In genomic region chr4:71560656-71561055, GRCm38 (mm10) we compare ENCODE assay signal across 15 mouse cellular contexts.
"Had no signal": no experiment of that assay in that cellular context is flagged by ENCODE, and none has a peak within 500 bp of the region (broad histone marks: within the 10 kb centered on the region; RNA-seq: fewer than 3 reads in every experiment).

No protein-coding gene starts in this region.

- H3K27me3 ChIP-seq: lung, embryonic 15.5 days; megakaryocyte, embryonic 14.5 days; midbrain, embryonic 13.5 days; midbrain, embryonic 15.5 days; neural tube, embryonic 12.5 days; stomach, embryonic 15.5 days had no signal

- H3K4me3 ChIP-seq: lung, embryonic 15.5 days; megakaryocyte, embryonic 14.5 days; midbrain, embryonic 13.5 days; midbrain, embryonic 15.5 days; neural tube, embryonic 12.5 days; stomach, embryonic 15.5 days had no signal

- H3K4me1 ChIP-seq: lung, embryonic 15.5 days; megakaryocyte, embryonic 14.5 days; midbrain, embryonic 13.5 days; midbrain, embryonic 15.5 days; neural tube, embryonic 12.5 days; stomach, embryonic 15.5 days had no signal

- DNase-seq: lung, adult 2 months; lung, postnatal 14 days; lung, postnatal 36 days; right cerebral cortex, postnatal 14 days; thymus, adult 2 months; thymus, postnatal 25 days; thymus, postnatal 4 days had no signal

- H3K27ac ChIP-seq: lung, embryonic 15.5 days; macrophage; midbrain, embryonic 13.5 days; midbrain, embryonic 15.5 days; neural tube, embryonic 12.5 days; stomach, embryonic 15.5 days; stomach, postnatal 0 days had no signal

- H3K36me3 ChIP-seq: lung, embryonic 15.5 days; midbrain, embryonic 13.5 days; midbrain, embryonic 15.5 days; neural tube, embryonic 12.5 days; stomach, embryonic 15.5 days had no signal
